Mouse (Mus musculus): ENCODE measurements around the gene Zdhhc19.

The Zdhhc19 gene

DNA sequence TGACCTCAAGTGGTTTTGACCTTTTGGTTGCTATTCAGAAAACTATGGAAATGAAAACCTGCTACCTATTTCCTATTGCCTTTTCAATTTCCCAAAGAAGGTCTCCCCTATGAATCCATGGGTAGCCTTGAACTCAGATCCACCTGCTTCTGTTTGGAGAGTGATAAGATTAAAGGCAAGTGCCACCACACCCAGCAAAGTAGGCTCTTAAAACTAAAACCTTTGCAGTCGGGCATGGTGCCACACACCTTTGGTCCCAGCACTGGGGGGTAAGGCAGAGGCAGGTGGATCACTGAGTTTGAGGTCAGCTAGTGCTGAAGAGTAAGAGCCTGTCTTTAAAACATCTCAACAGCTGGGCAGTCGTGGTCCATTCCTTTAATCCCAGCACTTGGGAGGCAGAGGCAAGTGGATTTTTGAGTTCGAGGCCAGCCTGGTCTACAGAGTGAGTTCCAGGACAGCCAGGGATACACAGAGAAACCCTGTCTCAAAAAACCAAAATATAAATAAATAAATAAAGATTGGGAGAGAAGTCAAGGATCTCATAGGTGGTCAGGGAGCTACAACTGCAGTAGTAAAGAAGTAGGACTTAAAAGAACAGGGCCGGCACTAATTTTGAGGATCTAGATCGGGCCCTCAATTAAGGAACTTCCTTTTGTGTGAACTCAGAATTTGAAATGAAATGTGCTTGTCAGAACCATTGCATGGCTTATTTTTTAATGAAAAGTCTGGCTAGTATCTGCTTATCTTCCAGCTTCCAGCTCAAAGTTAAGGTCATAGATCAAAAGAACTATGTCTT is 114.6 kb downstream of the Zdhhc19 start:
- no peak for DNase-seq

Data from layer of hippocampus, adult 9-11 months (tissue).